Mouse (Mus musculus): ENCODE data around the gene Nt5dc3.

Gene Nt5dc3

GRCm38 (mm10) chr10:86779816-86780500 is 1.2 kb downstream of the Nt5dc3 start:
- no peak for DNase-seq

DNA sequence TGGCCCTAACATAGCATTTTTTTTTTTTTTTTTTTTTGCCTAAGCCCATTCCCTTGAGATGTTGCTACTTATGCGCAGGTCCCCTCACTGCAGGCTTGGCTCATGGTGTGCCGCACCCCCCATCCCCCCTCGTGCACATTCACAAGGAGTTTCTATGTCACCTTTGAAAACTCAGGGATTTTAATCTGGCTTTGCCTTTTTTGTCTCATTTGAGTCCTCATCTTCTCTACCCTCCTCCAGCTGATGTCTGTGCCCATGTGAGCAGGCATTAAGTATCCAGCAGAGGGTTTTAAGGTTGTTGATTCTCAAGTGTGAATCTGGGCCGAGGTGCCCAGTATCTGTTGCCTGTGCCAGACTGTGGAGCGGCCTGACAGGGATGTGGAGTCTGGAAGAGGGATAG is 2.8 kb downstream of the Nt5dc3 start:
- DNase-seq = no peak

- no peak for DNase-seq
Measured at GRCm38 (mm10) chr10:86782656-86783055, 3.9 kb downstream of the Nt5dc3 start.

DNA sequence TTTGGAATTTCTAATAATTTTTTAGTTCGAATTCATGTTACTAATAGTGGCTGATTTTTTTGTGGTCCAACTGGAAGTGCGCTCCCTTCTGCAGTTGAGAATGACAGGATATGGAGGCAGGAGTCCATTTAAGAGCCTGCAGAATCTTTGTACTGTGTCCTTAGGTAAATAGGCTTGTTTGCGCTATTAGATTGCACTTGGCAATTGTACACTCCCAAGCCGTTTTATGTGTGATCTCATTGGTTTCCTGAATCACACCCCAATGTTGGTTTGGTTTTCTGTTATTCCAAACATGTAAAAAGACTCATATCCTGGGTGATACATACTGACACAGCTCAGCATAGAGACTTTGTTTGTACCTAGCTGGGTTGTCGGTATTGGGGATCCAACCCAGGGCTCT is 4.8 kb downstream of the Nt5dc3 start:
- DNase-seq = no peak

GRCm38 (mm10) chr10:86784126-86784675 is 5.4 kb downstream of the Nt5dc3 start:
- no peak for DNase-seq

DNA sequence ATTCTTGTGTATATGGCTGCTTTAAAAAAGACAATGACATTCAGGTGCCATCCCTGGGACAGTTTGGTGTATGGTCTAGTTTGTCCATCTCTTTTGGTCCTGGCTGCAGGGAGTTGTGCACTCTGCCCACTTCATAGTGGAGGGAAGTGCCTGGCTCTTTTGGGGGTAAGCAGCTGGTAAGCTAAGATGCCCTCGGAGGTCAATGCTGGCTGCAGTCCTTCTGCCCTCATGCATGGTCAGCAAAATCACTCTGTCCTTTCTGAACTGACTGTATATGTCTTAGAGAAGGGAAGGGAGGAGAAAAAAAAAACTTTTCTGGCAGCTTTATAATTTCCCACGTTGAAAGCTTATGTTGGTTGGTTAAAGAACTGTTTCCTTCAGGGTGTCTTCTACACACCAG is 6.6 kb downstream of the Nt5dc3 start:
- no peak for DNase-seq

DNA sequence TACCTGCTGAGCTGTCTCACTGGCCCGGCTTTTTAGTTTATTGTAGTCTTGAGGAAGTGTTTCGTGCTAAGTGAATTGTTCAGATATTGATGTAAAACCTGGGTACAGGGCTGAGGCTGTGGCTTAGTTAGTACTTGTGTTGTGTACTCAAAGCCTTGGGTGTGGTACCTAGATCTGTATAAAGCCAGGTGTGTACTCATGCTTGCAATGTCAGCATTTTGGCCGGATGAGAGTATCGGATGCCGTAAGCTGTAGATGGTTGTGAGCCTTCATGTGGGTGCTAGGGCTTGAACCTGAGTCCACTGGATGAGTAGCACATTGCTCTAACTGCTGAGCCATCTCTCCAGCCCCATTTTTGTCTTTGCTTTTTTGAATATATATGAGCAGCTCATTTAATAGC is 7.3 kb downstream of the Nt5dc3 start:
- no peak for DNase-seq

DNA sequence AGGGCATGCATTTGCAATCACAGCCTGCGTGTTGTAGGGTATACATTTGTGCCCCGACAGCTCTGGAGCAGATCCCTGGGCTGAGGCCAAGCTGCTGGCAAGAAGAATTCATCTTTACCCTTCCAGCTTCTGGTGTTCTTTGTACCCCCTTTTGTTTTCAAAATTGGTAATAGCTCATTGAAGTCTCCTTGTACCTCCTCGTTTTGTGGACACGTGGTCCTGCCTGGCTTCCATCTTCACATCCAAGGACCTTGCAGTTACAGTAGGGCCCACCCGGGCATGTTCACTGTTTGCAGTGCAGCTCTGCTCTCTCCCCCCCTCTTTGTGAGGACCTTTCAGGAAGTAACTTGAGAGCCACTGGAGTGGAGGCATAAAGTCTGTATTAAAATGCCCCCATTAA is 9.4 kb downstream of the Nt5dc3 start:
- DNase-seq = no peak

DNA sequence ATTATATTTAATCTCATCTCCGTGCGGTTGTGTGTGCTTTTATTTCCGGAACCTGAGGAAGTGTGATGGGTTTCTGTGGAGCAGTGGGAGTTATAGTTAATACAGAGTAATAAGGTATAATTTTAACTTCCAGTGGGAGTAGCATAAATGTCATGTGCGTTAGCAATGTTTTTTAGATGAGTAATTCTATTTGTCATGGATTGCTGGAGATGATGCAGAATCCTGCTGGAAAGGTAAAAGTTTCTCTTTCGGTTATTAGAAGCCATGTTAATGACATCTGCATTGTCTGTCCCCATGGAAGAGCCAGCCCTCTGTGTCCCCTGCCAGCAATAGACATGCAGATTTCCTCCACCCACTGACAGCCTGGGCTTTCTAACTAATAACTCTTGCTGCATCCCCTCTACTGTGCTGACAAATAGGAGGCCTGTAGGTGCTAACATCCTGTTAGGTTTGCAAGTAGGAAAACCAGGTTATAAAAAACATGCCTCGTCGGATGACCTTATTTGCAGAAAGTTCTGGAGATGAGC is 10.4 kb downstream of the Nt5dc3 start:
- DNase-seq = no peak

DNA sequence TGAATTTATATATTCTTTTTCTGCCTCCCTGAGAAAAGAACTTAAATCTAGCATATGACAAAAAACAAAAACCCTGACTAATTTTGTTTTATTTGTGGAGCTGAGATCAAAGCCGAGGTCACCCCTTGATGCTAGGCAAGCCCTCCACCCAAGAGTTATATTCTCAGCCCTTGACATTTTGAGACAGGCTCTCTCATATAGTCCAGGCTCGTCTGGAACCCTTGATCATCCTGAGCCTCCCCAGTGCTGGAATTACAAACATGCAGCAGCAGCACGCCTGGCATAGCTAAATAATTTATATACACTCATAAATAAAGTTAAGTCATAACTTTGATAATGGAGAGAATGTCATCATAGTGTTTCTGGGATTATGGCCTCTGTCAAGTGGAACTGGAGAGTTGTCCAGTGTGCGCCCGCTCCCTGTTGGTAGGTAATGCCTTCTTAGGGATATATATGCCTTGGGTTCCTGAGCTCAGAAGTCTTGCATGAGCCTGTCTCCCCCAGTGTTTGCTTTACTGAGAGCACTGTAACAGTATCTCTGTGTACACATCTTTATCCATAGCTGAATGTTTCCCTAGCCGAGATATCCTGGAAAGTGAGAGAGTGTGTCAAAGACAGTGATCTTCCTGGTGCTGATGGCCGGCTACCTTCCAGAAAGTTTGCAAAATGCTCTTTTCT is 12.8 kb downstream of the Nt5dc3 start:
- no peak for DNase-seq

- no peak for DNase-seq
Measured at GRCm38 (mm10) chr10:86793509-86793951, 14.7 kb downstream of the Nt5dc3 start.

DNA sequence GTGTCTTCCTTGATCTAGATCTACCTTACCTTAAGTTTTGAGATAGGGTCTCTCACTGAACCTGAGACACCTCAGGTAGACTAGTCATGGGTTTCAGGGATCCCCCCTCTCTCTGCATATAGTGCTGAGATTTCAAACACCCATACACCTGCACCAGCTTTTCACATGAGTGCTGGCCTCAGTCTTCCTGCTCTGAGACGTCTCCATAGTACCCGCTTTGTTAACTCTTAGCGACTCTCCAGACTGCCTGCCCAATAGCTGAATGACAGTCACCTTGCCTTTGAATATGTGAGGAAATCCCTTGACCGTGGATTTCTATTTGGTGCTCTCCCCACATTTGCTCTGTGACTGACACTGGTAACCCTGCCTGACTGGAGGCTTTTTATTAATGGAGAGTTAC is 15.4 kb downstream of the Nt5dc3 start:
- no peak for DNase-seq

- no peak for DNase-seq
Measured at GRCm38 (mm10) chr10:86794794-86795535, 16.2 kb downstream of the Nt5dc3 start.

GRCm38 (mm10) chr10:86796073-86796741 is 17.4 kb downstream of the Nt5dc3 start:
- DNase-seq = no peak

GRCm38 (mm10) chr10:86807362-86807761 is 28.6 kb downstream of the Nt5dc3 start:
- peak; percentile 1 for DNase-seq

GRCm38 (mm10) chr10:86808013-86808758 is 29.4 kb downstream of the Nt5dc3 start:
- DNase-seq = no peak

DNA sequence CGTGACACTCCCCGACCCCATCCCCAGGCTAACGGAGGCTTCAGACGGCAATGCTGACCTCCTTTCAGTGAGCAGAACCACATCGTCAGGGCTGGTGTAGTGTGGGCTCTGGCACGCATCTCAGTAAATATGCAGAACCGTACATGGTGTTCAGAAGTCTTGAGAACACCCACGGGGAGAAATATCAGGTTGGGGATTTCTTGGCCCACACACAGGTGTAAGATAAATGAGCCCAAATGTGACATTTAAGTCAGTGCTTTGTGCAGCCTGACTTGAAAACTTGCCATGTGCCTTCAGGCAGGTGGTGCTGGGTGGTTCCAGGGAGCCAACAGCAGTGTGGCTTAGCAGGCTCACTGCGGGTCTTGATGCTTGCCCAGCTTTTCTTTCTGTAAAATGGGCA is 31.2 kb downstream of the Nt5dc3 start:
- DNase-seq = no peak

DNA sequence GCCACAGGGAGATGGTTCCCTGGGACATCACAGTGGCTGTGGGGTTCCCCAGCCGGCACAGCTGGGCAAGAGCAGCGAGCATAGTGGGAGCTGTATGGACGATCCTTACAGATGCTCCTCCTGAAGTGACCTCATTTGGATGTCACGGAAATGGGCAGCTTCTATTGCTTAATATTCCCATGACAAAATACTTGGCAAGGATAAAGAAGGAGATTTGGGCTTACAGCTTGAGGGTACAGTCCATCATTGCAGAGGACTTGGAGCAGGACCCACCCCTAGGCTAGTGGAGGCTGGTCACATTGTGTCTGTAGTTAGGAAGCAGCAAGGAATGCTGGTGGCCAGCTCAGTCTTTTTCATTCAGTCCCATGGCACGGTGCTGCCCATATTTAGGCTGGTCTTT is 31.8 kb downstream of the Nt5dc3 start:
- no peak for DNase-seq

DNA sequence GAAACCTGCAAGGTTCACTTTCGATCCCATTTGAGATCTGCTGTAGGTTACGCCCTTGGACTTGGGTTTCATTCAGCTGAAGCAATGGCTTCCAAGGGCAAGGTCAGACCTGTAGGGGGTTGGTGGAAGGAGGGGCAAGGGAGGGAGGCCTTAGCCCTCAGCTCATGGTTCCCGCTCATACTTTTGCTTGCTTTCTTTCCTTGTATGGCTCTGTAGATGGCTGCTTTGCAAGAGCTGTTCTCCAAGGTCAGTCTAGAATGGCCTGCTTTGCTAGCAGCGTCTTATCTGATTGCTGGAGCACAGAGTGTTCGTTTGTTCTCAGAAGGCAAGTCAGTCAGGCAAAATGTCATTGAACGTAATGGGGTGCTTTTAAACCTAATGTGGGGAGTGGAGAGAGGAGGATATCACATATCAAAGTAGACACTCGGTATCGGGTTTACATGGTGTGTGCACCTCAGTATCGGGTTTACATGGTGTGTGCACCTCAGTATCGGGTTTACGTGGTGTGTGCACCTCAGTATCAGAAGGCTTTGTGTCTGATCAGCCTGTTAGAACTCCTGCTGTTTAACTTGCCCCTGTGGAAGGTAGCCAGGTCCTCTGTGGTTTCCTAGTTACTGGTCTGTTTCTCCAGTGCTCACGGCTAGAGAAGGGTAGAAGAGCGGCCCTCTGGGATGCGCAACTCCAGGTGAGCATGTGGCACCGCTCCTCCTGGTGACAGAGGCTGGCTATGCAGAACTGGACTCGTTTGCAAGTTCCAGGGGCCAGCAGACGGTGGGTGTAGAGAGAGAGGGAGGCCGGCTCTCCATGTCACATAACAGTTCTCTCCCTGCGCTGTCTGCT is 35.7 kb downstream of the Nt5dc3 start:
- DNase-seq = no peak

GRCm38 (mm10) chr10:86815133-86815532 is 36.3 kb downstream of the Nt5dc3 start:
- no peak for DNase-seq

DNA sequence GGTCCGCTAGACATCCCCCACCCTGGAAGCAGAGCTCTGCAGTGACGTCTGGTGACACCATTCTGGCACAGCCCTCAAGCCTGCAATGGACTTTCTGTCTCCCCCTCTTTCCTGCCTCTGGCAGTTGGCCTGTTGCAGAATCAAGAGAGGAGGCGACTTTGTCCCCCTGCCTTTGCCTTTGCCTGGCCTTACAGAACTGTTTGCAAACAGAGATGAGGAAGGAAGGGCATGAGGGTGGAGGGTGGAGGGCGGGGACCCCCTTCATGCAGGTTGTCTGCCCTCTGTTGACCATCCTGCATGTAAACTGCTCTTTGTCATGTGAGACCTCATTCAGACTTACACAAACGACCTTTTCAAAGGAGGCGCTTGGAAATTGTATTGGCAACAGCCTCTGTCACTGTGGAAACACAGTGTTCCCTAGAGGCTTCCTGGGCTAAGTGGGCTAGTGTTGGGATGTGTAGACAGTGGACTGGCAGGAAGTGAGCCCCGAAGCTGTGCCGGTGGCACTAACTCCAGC is 40.9 kb downstream of the Nt5dc3 start:
- DNase-seq = no peak

Measured in right cerebral cortex, postnatal 14 days (tissue).